Mouse (Mus musculus): ENCODE data around the gene Tsr3. TPM values are rescaled to one million over a fixed set of nuclear protein-coding genes. Genes with fewer than 3 reads are reported as not detected.
A peak's percentile ranks its signal among the peaks of the same experiment; 100 is the strongest.
"Not testable (repeated sequence)": the region's sequence is repeated elsewhere in the genome, so short reads cannot be mapped to it uniquely, and the experiment has no call there.

Gene Tsr3
- polyA plus RNA-seq, 1 experiment: 19.6 TPM

GRCm38 (mm10) chr17:25221821-25222503 lies 18.0 kb upstream of the Tsr3 start:
- peaks cover 20% of the 10 kb centered on the region for H3K4me1 ChIP-seq (ENCODE audit: control insufficient read depth, insufficient read depth, low read length)
- H3K4me3 ChIP-seq (ENCODE audit: insufficient read depth, low read length): peak overlapping the region; percentile 35
- no peak for TF ChIP-seq CTCF (IDR thresholded peaks at IDR 0.05; ENCODE audit: low read depth, low read length)
- no peak for TF ChIP-seq POLR2A (IDR thresholded peaks at IDR 0.05; ENCODE audit: borderline replicate concordance, low read depth, low read length)
- no peak overlapping the region for H3K27ac ChIP-seq (ENCODE audit: insufficient read depth, low read depth, low read length)

GRCm38 (mm10) chr17:25222504-25222940 lies 17.4 kb upstream of the Tsr3 start:
- Histone ChIP-seq H3K4me1 (ENCODE audit: control insufficient read depth, insufficient read depth, low read length) (peaks cover 20% of the 10 kb centered on the region), H3K4me3 (ENCODE audit: insufficient read depth, low read length) (peak overlapping the region; percentile 41)
- H3K27ac ChIP-seq (ENCODE audit: insufficient read depth, low read depth, low read length): not testable (repeated sequence)

GRCm38 (mm10) chr17:25222951-25223601 lies 16.9 kb upstream of the Tsr3 start:
- Histone ChIP-seq H3K27ac (ENCODE audit: insufficient read depth, low read depth, low read length) (no peak overlapping the region), H3K4me1 (ENCODE audit: control insufficient read depth, insufficient read depth, low read length) (peaks cover 20% of the 10 kb centered on the region), H3K4me3 (ENCODE audit: insufficient read depth, low read length) (0 out of 2 replicates have a peak overlapping the region, but pooled peaks have one; percentile 41)
- TF ChIP-seq POLR2A (IDR thresholded peaks at IDR 0.05; ENCODE audit: borderline replicate concordance, low read depth, low read length): no peak
- no peak for TF ChIP-seq CTCF (IDR thresholded peaks at IDR 0.05; ENCODE audit: low read depth, low read length)

- TF ChIP-seq CTCF (IDR thresholded peaks at IDR 0.05; ENCODE audit: low read depth, low read length) (no peak), POLR2A (IDR thresholded peaks at IDR 0.05; ENCODE audit: borderline replicate concordance, low read depth, low read length) (no peak)
- no peak overlapping the region for H3K4me3 ChIP-seq (ENCODE audit: insufficient read depth, low read length)
- peaks cover 20% of the 10 kb centered on the region for H3K4me1 ChIP-seq (ENCODE audit: control insufficient read depth, insufficient read depth, low read length)
- no peak overlapping the region for H3K27ac ChIP-seq (ENCODE audit: insufficient read depth, low read depth, low read length)
These were observed 15.3 kb upstream of the Tsr3 start for GRCm38 (mm10) chr17:25224586-25225222.

- TF ChIP-seq POLR2A (IDR thresholded peaks at IDR 0.05; ENCODE audit: borderline replicate concordance, low read depth, low read length) (no peak), CTCF (IDR thresholded peaks at IDR 0.05; ENCODE audit: low read depth, low read length) (no peak)
- Histone ChIP-seq H3K4me3 (ENCODE audit: insufficient read depth, low read length) (no peak overlapping the region), H3K27ac (ENCODE audit: insufficient read depth, low read depth, low read length) (no peak overlapping the region), H3K4me1 (ENCODE audit: control insufficient read depth, insufficient read depth, low read length) (peaks cover 20% of the 10 kb centered on the region)
These were observed 14.3 kb upstream of the Tsr3 start for GRCm38 (mm10) chr17:25225659-25226058.

GRCm38 (mm10) chr17:25227991-25228390 lies 12.0 kb upstream of the Tsr3 start:
- H3K27ac ChIP-seq (ENCODE audit: insufficient read depth, low read depth, low read length): no peak overlapping the region
- no peak overlapping the region for H3K4me3 ChIP-seq (ENCODE audit: insufficient read depth, low read length)

GRCm38 (mm10) chr17:25230014-25230655 lies 9.8 kb upstream of the Tsr3 start:
- not testable (repeated sequence) for H3K4me3 ChIP-seq (ENCODE audit: insufficient read depth, low read length); H3K27ac ChIP-seq (ENCODE audit: insufficient read depth, low read depth, low read length); H3K4me1 ChIP-seq (ENCODE audit: control insufficient read depth, insufficient read depth, low read length)

More at GRCm38 (mm10) chr17:25227991-25228390, 12.0 kb upstream of the Tsr3 start:
- TF ChIP-seq CTCF (IDR thresholded peaks at IDR 0.05; ENCODE audit: low read depth, low read length): no peak
- TF ChIP-seq POLR2A (IDR thresholded peaks at IDR 0.05; ENCODE audit: borderline replicate concordance, low read depth, low read length): no peak
- H3K4me1 ChIP-seq (ENCODE audit: control insufficient read depth, insufficient read depth, low read length): peaks cover 15% of the 10 kb centered on the region

- H3K4me1 ChIP-seq (ENCODE audit: control insufficient read depth, insufficient read depth, low read length): no peaks in the 10 kb centered on the region
- no peak for TF ChIP-seq CTCF (IDR thresholded peaks at IDR 0.05; ENCODE audit: low read depth, low read length)
- no peak for TF ChIP-seq POLR2A (IDR thresholded peaks at IDR 0.05; ENCODE audit: borderline replicate concordance, low read depth, low read length)
- no peak overlapping the region for H3K27ac ChIP-seq (ENCODE audit: insufficient read depth, low read depth, low read length)
- H3K4me3 ChIP-seq (ENCODE audit: insufficient read depth, low read length): no peak overlapping the region
These were observed 9.3 kb upstream of the Tsr3 start for GRCm38 (mm10) chr17:25230700-25231099.

- not testable (repeated sequence) for H3K4me1 ChIP-seq (ENCODE audit: control insufficient read depth, insufficient read depth, low read length); H3K27ac ChIP-seq (ENCODE audit: insufficient read depth, low read depth, low read length); H3K4me3 ChIP-seq (ENCODE audit: insufficient read depth, low read length)
These were observed 8.3 kb upstream of the Tsr3 start for GRCm38 (mm10) chr17:25231621-25232020.

GRCm38 (mm10) chr17:25235635-25236034 lies 4.3 kb upstream of the Tsr3 start:
- H3K4me3 ChIP-seq (ENCODE audit: insufficient read depth, low read length): no peak overlapping the region
- H3K4me1 ChIP-seq (ENCODE audit: control insufficient read depth, insufficient read depth, low read length): peaks cover 3% of the 10 kb centered on the region
- no peak overlapping the region for H3K27ac ChIP-seq (ENCODE audit: insufficient read depth, low read depth, low read length)
- no peak for TF ChIP-seq CTCF (IDR thresholded peaks at IDR 0.05; ENCODE audit: low read depth, low read length)
- no peak for TF ChIP-seq POLR2A (IDR thresholded peaks at IDR 0.05; ENCODE audit: borderline replicate concordance, low read depth, low read length)
